Mouse (Mus musculus) adrenal gland, adult 18-20 months (tissue): ENCODE measurements around the gene Pitpnm1. TPM values are rescaled to one million over a fixed set of nuclear protein-coding genes. Genes with fewer than 3 reads are reported as not detected.
A peak's percentile ranks its signal among the peaks of the same experiment; 100 is the strongest.
"Not testable (repeated sequence)": the region's sequence is repeated elsewhere in the genome, so short reads cannot be mapped to it uniquely, and the experiment has no call there.

Experiments
- DNase-seq, 2 experiments: peaks; one replicate each; pipeline ENCODE4 v3.0.0; 2021 to 2022; ENCODE audit warnings: low spot score in 2 of 2
- total RNA-seq, 2 experiments: library from RNA; stranded (reverse); gene quantifications; 1 replicate in 1 of 2; 2 replicates in 1 of 2; pipeline ENCODE4 v1.2.3; 2021

Gene Pitpnm1
- total RNA-seq, 2 experiments from 2014 or later = 85.6 to 115 TPM

DNA sequence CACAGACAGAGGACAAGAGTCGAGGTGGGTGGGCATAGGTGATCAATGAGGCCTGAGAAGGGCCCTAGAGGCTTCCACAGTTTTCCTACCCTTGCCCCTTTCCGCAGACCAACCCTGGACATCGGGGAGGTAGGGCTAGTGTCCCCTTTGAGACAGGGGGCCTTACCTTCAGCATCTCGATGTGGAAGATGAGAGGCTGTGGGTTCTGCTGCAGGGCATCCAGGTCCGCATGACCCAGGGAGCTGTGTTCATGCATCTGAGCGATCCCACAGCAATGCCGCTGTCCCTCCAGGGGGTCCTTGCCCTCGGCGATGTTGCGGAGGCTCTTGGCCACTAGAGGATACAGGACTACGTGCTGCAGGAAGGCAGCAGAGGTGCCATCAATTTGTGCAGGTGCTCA is 16.0 kb downstream of the Pitpnm1 start:
- no peak for DNase-seq

DNA sequence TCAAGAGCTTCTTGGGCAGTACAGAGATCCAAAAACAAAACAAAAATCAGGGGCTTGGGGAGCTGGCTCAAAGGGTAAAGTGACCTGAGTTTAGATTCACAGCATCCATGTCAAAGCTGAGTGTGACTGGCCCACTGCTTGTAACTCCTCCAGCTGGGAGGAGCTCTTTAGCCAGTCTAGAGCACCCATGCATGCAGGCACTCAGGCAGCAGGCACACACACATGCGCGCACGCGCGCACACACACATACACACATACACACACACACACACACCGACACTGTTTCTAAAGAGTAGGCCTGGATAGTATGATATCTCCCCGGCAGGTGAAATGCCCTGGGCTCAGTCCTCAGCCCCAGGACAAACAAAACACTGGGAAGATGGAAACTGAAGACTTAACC is 17.2 kb downstream of the Pitpnm1 start:
- no peak for DNase-seq

DNA sequence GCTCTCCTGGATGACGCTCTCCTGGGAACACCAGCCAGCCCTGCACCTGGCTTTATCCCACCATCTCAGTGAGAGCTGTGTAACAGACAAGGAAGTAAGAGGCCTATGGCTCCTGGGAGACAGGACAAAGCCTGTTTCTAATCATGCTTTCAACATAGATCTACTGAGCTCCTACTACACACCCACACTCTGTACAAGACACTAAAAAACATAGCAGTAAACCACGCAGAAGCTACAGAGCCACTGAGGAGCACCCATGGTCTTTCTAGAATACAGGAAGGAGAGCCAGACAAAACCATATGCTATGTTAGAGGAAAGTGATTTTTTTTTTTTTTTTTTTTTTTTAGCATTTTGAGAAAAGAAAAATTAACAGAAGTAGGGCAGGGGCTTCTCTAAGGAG is 18.6 kb downstream of the Pitpnm1 start:
- DNase-seq = no peak

DNA sequence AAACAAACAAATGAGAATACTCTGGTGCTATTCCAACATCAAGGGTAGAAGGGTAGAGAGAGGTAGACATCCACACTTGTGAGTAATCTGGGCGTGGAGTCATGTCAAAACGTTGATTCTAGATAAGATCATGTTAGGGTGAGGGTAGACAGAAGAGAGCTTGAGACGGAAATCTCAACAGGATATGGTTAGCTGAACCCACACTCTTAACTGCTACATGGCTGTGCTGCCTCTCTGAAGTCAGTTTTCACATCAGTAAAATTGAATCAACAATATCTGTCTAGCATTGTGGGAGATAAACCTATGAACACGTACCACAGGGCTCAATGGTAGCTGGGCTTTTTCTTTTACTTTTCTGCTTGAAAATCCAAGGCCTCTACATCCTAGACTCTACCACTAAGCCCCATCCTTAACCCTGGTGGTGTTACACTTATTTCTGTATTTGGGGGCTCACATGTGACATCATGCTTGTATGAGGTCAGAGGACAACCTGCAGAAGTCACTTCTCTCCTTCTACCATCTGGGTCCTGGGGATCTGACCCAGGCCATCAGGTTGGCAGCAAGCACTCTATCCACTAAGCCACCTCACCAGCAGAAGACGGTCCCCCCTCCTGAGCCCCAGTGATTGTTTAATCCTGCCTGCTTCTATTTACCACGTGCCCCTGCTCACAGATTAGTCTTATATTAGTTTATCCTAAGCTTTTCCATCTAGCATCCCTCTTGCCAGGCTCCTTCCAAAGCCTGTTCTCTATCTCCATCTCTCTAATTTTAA is 20.1 kb downstream of the Pitpnm1 start:
- DNase-seq = no peak

DNA sequence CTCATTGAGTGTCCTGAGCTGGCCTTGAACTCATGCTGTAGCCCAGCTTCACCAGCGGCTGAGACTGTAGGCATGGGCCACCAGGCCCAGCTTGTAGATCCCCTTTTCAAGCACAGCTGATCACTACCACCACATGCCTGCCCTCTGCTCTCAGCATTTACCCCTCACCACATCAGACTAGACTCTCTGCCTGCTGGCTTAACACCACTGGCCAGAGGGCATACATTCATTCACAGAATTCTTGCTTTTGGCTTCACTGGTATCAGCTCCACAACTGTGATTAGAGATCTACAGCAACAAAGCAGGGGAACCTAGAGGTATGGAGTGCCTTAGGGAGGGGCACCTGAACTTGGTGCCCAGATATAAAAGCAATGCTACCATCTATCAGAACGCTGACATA is 20.7 kb downstream of the Pitpnm1 start:
- no peak for DNase-seq

DNA sequence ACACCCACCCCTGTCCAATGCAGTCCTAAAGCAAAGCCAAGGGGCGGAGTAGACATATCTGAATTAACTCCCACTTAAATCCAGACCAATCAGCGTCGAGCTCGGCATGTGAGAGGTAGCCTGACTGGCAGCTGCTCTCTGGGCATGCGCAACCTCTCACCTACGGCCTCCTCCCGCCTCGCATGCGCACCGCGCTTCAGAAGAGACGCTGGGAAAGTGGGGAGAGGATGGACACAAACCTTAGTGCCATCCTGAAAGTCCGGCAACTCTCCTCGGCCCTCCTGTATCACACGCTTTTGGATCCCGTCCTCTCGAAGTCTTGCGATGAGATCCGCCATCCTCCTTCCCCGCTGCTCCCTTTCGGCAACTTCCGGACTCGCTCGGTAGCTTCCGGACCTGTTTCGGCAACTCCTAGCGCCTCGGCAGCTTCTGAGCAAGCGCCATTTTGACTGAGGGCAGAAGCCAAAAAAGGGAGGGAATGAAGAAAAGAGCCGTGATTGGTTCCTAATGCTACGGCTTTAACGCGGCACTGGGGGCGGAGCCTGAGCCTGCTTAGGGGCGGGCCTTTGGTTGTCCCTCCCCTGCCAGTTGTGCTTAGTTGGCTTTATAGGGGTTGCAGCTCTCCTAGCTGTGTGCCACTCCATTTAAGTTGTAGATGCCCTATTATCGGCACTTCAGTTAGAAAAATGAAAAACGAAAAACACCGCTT is 21.5 kb downstream of the Pitpnm1 start:
- peak; percentile 94 to 95 for DNase-seq

DNA sequence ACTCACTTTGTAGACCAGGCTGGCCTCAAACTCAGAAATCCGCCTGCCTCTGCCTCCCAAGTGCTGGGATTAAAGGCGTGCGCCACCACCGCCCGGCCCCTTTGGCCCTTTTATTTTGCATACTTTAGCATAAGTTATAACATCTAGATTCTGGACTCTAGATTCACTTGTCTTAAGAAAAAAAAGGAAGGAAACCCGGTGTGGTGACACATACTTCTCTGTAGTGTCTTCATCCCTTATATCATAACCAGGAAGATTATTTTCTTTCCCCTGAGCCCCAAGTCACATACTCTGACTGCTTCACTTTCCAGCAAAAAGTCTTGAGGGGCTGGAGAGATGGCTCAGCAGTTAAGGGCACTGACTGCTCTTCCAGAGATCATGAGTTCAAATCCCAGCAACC is 22.1 kb downstream of the Pitpnm1 start:
- DNase-seq = not testable (repeated sequence)

DNA sequence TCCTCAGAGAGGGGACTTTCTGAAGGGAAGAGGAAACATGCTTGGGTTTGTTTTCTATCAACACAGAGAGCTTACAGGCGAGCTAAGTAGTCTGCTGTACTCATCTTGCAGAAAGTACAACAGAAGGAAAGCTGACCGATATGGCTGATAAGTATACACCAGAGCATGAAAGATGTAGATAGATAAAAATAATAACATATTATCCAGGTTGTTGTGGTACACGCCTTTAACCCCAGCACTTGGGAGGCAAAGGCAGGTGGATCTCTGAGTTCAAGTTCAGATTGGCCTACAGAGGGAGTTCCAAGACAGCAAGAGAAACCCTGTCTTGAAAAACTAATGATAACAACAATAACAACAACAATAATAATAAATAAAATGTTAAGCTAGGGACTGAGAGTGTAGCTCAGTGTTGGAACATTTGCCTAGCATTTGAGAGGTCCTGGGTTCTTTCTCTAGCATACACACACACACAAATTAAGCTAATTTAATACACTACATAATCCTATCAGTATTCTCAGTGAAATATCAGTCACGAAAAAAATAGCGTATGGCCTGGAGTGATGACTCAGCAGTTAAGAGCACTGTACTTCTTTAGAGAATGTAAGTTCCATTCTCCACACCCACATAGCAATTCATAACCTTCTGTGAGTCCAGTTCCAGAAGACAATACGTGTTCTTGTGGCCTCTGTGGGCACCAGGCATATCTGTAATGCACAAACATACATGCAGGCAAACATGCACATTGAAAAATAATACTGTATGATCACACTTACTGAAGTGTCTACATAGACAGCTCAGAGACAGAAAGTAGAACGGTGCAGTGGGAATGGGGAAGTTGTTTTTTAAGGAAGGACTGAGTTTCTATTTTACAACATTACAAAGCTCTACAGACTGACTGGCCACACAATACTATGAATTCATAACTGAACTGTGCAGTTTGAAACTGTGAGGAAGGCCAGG is 22.9 kb downstream of the Pitpnm1 start:
- DNase-seq = no peak

DNA sequence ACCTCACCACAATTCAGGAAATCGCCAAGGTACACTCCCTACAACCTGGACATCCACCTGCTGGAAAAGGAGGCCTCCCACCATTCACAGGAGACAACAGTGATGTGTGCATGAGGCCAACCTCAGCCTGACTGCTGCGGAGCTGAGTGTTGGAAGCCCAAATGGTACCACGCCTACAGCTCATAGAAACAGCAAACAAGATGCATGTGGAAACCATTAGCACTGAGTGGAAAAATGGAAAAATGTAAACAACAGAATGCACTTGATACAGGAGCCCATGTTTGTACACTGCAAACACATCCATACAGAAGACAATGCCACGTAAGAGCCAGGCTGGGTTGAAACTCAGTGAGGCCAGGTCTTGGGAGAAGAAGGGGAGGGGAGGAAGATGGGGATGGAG is 24.6 kb downstream of the Pitpnm1 start:
- no peak for DNase-seq

DNA sequence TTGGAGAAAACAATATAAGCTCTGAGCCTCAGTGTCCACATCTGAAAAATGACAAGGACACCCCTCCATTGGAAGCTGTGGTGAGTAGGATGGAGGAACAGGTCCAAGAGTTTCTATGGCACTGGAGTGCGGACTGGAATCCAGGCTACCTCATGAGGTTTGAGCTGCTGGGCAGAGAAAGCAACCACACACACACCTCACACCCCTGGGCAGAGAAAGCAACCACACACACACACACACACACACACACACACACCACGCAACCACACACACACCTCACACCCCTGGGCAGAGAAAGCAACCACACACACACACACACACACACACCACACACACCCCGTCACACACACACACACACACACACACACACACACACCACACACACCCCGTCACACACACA is 25.5 kb downstream of the Pitpnm1 start:
- not testable (repeated sequence) for DNase-seq

DNA sequence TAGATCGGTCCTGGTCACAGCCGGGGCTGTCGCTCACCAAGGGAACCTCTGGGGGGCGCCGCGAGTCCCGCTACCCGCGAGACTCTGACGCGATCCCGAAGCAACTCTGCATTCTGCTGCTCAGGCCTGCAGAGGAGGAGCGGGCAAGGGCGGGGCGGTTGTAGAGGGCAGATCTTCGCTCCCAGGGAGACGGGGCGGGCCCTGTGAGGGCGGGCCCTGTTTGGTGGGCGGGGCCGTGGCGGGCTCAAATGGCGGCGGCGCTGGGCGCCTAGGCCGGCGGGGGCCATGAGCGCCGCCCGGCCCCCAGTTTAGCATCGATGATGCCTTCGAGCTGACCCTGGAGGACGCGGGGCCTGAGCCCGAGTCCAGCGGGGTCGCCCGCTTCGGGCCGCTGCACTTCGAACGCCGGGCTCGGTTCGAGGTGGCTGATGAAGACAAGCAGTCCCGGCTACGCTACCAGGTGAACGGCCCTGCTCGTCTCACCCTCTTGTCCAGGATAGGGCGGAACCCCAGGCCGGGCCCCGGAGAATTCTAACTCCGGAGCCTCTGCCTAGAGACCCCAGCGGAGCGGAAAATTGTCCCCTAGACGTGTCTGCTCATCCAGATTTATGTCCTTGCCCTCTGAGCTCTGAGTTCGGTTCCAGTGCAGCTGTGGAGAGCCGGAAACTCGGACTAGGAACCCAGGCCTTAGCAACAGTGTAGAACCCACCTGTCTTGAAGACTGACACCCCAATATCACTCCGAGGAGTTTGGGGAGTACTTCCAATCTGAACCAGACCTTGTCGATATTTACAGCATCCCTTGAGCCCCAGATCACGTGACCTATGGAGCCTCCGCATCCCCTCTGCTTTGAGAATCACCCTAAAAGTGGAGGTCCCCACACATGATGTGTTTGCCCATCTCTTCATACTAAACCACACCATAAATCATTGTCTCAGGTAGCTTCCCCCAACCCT is 26.2 kb downstream of the Pitpnm1 start, which contains the start of gene Aip:
Aip (minus strand) TSS at position 118 of the 956 bp plus-strand sequence.
- DNase-seq = peak; percentile 95

DNA sequence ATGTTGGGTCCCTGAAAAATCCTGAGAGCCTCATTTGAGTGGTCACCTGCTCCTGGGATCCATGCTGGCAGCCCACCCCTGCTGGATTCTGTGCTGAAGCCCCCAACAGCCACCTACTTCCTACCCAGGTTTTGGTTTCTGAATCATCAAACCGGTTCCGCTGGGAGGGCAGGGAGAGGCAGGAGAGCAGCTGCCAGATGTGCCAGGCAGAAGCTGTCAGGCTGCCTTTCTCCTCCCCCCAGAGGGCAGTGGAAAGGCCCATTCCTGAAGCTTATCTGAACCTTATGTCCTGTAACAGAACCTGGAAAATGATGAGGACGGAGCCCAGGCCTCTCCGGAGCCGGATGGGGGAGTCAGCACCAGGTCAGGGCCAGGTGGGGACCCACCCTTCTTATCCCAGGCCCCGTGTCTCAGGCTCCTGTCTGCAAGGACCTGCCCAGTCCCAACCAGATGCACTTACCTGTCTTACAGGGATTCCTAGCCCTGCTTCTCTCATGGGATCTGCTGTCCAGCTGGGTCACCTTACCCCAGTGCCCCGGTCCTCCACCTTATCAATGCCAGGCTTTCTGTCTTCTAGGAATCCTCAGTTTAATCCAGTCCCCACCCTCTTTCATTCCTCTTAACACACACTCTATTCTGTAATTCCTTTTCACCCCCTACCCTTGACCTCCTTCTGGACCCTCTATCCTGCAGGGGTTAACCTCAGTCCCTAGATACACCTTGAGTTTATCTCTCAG is 27.1 kb downstream of the Pitpnm1 start:
- no peak for DNase-seq

DNA sequence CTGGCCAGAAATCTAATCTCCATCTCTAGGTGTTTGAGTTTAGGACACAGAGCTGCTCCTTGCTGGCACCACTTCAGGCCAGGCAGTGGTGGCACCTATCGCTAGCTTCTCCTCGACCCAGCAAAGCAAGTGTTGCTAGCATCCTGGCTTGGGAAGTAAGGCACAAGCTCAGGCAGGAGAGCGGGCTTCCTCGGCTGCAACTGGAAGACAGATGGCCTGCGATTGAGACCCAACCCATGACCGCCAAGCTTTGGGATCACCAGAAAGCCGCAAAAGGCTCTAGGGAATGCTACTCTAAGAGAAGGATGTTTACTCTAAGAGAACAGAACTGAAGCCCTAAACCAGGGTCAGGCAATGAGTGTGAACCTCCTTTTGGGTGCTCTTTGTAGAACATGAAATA is 29.7 kb downstream of the Pitpnm1 start:
- DNase-seq = no peak

DNA sequence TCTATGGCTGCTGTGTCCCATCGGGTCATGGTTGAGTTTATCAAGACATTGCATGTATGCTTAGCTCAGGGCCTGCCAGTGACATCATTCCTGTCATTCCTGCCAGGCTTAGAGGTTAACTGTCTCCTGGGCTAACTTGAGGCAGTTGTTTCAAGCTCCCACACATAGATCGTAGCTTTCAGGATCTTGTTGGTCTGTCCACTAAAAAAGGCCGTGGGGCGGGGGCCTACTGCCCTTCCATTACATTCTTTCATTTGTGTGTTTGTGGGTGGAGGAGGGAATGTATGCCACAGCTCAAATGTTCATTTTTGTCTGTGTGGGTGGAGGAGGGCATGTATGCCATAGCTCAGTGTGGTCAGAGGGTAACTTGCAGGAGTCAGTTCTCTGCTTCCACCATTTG is 30.3 kb downstream of the Pitpnm1 start:
- no peak for DNase-seq

DNA sequence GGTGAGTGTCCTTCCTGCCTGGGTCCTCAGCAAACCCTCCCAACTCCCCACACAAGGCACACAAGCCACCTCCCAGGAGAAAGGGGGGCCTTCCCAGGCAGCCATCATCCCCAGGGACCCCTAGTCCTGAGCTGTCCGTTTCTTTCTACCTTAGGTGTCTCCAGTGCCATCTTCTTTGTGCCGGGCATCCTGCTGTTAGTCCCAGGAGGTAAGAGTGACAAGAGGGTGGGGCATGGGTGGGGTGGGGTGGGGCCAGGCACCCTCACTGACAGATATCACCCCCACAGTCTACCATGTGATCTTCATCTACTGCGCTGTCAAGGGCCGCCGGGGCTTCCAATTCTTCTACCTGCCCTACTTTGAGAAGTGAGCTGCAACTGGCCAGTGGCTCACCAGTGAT is 31.3 kb downstream of the Pitpnm1 start:
- DNase-seq = no peak

DNA sequence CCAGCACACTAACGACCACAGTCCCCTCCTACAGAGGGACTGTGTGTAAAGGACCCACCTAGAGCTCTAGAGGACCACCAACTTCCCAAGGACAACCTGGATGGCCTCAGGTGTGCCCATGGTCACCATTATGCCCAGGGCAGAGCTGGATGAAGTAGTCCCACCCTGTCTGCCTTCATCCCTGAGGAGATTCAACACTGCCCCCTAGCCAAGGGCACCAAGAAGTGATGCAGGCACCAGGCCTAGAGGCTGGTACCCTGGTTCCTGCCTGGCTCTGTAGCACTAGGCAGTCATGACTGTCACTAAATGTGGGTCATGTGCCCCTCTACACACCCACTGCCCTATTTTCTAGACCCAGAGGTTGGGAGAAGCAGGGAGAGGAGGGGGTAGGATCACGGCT is 32.0 kb downstream of the Pitpnm1 start:
- no peak for DNase-seq

DNA sequence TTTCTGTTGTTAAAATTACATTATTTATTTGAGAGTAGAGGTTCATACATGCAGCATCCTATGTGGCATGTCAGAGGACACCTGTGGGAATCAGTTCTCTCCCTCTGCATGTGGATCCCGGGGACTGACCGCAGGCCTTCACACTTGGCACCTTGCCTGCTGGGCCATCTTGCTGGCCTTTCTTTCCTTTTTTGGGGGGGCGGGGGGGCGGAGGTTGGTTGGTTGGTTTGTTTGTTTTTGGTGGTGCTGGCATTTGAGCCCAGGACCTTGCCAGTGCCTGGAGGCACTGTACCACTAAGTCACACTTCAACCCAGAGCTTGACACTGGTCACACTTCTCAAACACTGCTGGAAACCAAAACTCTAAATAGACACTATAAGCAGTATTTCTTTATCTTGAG is 34.6 kb downstream of the Pitpnm1 start:
- no peak for DNase-seq

DNA sequence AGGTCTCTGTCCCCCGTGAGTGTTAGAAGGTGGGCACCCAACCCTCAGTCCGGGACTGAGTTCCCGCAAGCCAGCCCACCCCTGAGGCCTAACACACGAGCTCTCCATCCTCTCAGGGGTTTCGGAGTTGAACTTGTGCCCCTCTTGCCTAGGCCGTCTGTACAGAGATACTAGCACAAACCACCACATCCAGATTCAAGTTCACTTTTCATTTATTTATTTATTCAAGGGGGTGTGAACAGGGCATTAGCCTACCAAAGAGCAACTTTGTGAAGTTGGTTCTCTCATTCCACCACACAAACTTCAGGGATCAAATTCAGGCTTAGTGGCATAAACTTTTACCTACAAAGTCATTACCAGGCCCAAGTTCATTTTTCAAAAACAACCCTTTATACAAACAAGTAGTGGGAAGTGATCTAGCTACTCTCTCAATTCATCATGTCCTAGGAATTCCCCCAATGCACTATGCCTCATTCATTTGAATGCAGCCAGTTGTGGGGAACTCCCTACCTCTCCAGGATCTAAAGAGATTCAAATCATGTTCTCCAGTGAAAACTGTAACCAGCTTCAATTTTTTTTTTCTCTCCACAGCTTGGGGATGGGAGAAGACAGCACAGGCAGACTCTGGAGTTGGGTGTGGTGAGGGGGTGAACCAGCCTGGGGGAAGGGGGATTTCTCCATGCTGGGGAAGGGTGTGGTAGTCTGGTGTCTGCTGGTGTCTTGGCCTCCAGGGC is 35.6 kb downstream of the Pitpnm1 start:
- DNase-seq = not testable (repeated sequence)

DNA sequence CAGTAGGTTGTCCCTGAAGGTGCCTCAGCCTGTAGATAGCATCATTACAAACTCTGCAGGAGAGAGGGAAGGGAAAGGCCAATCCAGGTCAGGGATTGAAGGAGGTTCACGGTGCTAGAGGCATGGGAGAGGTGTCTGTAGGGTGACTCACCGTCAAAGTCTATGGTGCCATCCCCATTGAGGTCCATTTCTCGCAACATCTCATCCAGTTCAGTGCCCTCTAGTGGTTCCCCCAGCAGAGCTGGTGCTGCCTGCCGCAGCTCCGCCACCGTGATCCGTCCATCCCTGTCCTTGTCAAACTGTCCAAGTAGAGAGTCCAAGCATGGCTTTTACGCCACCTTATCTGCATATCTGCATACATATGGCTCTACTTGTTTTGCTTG is 36.2 kb downstream of the Pitpnm1 start:
- DNase-seq = not testable (repeated sequence)
